Comparison of ENCODE assay signal across 8 mouse cellular contexts in genomic region chr13:103774119-103774757, GRCm38 (mm10). TPM values are rescaled to one million over a fixed set of nuclear protein-coding genes. Genes with fewer than 3 reads are reported as not detected.
DNase-seq lines count a peak whose midpoint lies in the region; ATAC-seq lines count a peak whose summit lies in the region.

TSS of gene Srek1 (minus strand) at chr13:103774608.

- no peaks in the 10 kb centered on the region for H3K9me3 ChIP-seq in heart, embryonic 13.5 days
- no peaks in the 10 kb centered on the region for H3K9me3 ChIP-seq in liver, embryonic 12.5 days (replicated peaks)
- H3K9me3 ChIP-seq in stomach, embryonic 15.5 days = no peaks in the 10 kb centered on the region

- peak within 1 kb of the TSS; percentile 80 for H3K4me3 ChIP-seq in heart, embryonic 13.5 days
- H3K4me3 ChIP-seq in liver, embryonic 12.5 days = peak within 1 kb of the TSS; percentile 81
- H3K4me3 ChIP-seq in stomach, embryonic 15.5 days (replicated peaks) = peak within 1 kb of the TSS; percentile 68

- H3K4me2 ChIP-seq in heart, embryonic 13.5 days = peak within 1 kb of the TSS; percentile 77
- peak within 1 kb of the TSS; percentile 80 for H3K4me2 ChIP-seq in liver, embryonic 12.5 days
- H3K4me2 ChIP-seq in stomach, embryonic 15.5 days = peak within 1 kb of the TSS; percentile 57

- H3K4me1 ChIP-seq in heart, embryonic 13.5 days = peaks cover 28% of the 10 kb centered on the region
- H3K4me1 ChIP-seq in liver, embryonic 12.5 days = peaks cover 39% of the 10 kb centered on the region
- peaks cover 15% of the 10 kb centered on the region for H3K4me1 ChIP-seq in stomach, embryonic 15.5 days

- 1% methylated on average over 81 of the region's 81 CpGs for WGBS in heart, embryonic 13.5 days
- WGBS in liver, embryonic 12.5 days (ENCODE audit: insufficient replicate concordance) = under 1% methylated on average over 81 of the region's 81 CpGs
- WGBS in stomach, embryonic 15.5 days = under 1% methylated on average over 81 of the region's 81 CpGs

- DNase-seq in CD4-positive helper T cell, adult 2 months (ENCODE audit: low read depth, low spot score) = peak; percentile 91
- DNase-seq in brain, embryonic 18.5 days (ENCODE audit: low read depth, low spot score) = peak; percentile 87
- peak; percentile 97 for DNase-seq in kidney, postnatal 10 days
- DNase-seq in natural killer cell, adult 2 months (ENCODE audit: low spot score in 2 of 2) = peak; percentile 76 to 82

- H3K27me3 ChIP-seq in heart, embryonic 13.5 days (replicated peaks) = no peaks in the 10 kb centered on the region; the same call in 1 of the 2 replicates
- no peaks in the 10 kb centered on the region for H3K27me3 ChIP-seq in liver, embryonic 12.5 days (replicated peaks)
- H3K27me3 ChIP-seq in stomach, embryonic 15.5 days (replicated peaks) = no peaks in the 10 kb centered on the region

- H3K9ac ChIP-seq in heart, embryonic 13.5 days = peak within 1 kb of the TSS; percentile 93
- H3K9ac ChIP-seq in liver, embryonic 12.5 days = peak within 1 kb of the TSS; percentile 89
- peak within 1 kb of the TSS; percentile 63 for H3K9ac ChIP-seq in stomach, embryonic 15.5 days

- peak within 1 kb of the TSS; percentile 99 for H3K27ac ChIP-seq in heart, embryonic 13.5 days (replicated peaks)
- peak within 1 kb of the TSS; percentile 97 for H3K27ac ChIP-seq in liver, embryonic 12.5 days
- peak within 1 kb of the TSS; percentile 99 for H3K27ac ChIP-seq in stomach, embryonic 15.5 days

- H3K36me3 ChIP-seq in heart, embryonic 13.5 days = peaks cover 4% of the 10 kb centered on the region
- H3K36me3 ChIP-seq in liver, embryonic 12.5 days = peaks cover 13% of the 10 kb centered on the region
- H3K36me3 ChIP-seq in stomach, embryonic 15.5 days = no peaks in the 10 kb centered on the region

- peak; percentile 86 for ATAC-seq in erythroid progenitor cell, adult 5-6 weeks (replicated peaks; ENCODE audit: low FRiP score, poor library complexity, severe bottlenecking)
- peak; percentile 91 for ATAC-seq in heart, embryonic 13.5 days (ENCODE audit: extremely low read depth, insufficient number of reproducible peaks, low FRiP score, low TSS enrichment)
- peak; percentile 94 for ATAC-seq in liver, embryonic 12.5 days
- ATAC-seq in stomach, embryonic 15.5 days (ENCODE audit: insufficient read depth, low FRiP score, low read depth) = peak; percentile 95

RNA-seq across cellular contexts. Expression of gene Srek1, which starts in this region (rescaled TPM):
- total RNA-seq in erythroid progenitor cell, adult 5-6 weeks (2015; ENCODE audit: low replicate concordance) = 28.9 and 34.6 TPM in 2 replicates
- 76.4 and 103 TPM in 2 replicates for total RNA-seq in erythroid progenitor cell, adult 5-6 weeks (2017; ENCODE audit: low replicate concordance)
- 47.7 and 49.3 TPM in 2 replicates for polyA plus RNA-seq in heart, embryonic 13.5 days (2015; fragmentation: Nextera tagmentation; extraction: Ambion mirVana)
- polyA plus RNA-seq in liver, embryonic 12.5 days (2016; fragmentation: Nextera tagmentation; extraction: Ambion mirVana) = 39.4 and 39.9 TPM in 2 replicates
- 64.1 and 69.6 TPM in 2 replicates for polyA plus RNA-seq in stomach, embryonic 15.5 days (2015; fragmentation: Nextera tagmentation; extraction: Ambion mirVana)

Comparison
In these comparisons a context has a peak if more than half of its experiments do, and no peak if none do; other contexts are left out.
1. Peak in every context shown above with its lines: DNase-seq, ATAC-seq, H3K4me3 ChIP-seq and H3K27ac ChIP-seq.